Comparison of ENCODE assay signal across 8 mouse cellular contexts in genomic region chr7:109968924-109969450, GRCm38 (mm10). TPM values are rescaled to one million over a fixed set of nuclear protein-coding genes. Genes with fewer than 3 reads are reported as not detected.
DNase-seq lines count a peak whose midpoint lies in the region; ATAC-seq lines count a peak whose summit lies in the region.

No protein-coding gene starts in this region.

- intact Hi-C loops in gastrocnemius, postnatal 14 days (cut with DNase I; ENCODE audit: low total_unique reads) = no loop called here

- peak overlapping the region; percentile 74 for H3K27ac ChIP-seq in heart, embryonic 15.5 days
- peak overlapping the region; percentile 64 for H3K27ac ChIP-seq in neural tube, embryonic 14.5 days (ENCODE audit: low read depth, low read length)

- no peaks in the 10 kb centered on the region for H3K27me3 ChIP-seq in heart, embryonic 15.5 days
- no peaks in the 10 kb centered on the region for H3K27me3 ChIP-seq in neural tube, embryonic 14.5 days (ENCODE audit: control insufficient read depth, insufficient read depth, low read length)

- H3K9me3 ChIP-seq in heart, embryonic 15.5 days (replicated peaks) = no peaks in the 10 kb centered on the region
- H3K9me3 ChIP-seq in neural tube, embryonic 14.5 days (ENCODE audit: control insufficient read depth, low read length) = no peaks in the 10 kb centered on the region

- no peak overlapping the region for H3K9ac ChIP-seq in heart, embryonic 15.5 days
- H3K9ac ChIP-seq in neural tube, embryonic 14.5 days (replicated peaks; ENCODE audit: low read depth, low read length) = no peak overlapping the region

- peak; percentile 54 for DNase-seq in gastrocnemius, postnatal 14 days
- DNase-seq in gastrocnemius, adult 18-20 months (ENCODE audit: low spot score) = no peak
- DNase-seq in 416B (ENCODE audit: low read depth) = peak; percentile 35
- peak; percentile 65 for DNase-seq in cerebellum, adult 8-10 months
- DNase-seq in layer of hippocampus, adult 9-11 months = peak; percentile 80
- no peak for DNase-seq in urinary bladder, adult 18-20 months (ENCODE audit: low spot score in 2 of 2)

- 0% methylated on average over 2 of the region's 2 CpGs for WGBS in heart, embryonic 15.5 days
- WGBS in neural tube, embryonic 14.5 days = 0% methylated on average over 2 of the region's 2 CpGs

- peak; percentile 60; the same call in 1 of the 2 replicates for ATAC-seq in heart, embryonic 15.5 days (replicated peaks; ENCODE audit: insufficient number of reproducible peaks, insufficient read depth, low FRiP score, low read depth)
- peak; percentile 86 for ATAC-seq in neural tube, embryonic 14.5 days (ENCODE audit: low read depth)

- H3K36me3 ChIP-seq in heart, embryonic 15.5 days = peaks cover 7% of the 10 kb centered on the region; the same call in 1 of the 2 replicates
- H3K36me3 ChIP-seq in neural tube, embryonic 14.5 days (ENCODE audit: control insufficient read depth, insufficient read depth, low read length) = peaks cover 7% of the 10 kb centered on the region; the same call in 1 of the 2 replicates

- H3K4me3 ChIP-seq in heart, embryonic 15.5 days = no peak overlapping the region
- H3K4me3 ChIP-seq in neural tube, embryonic 14.5 days (ENCODE audit: low read depth, low read length) = no peak overlapping the region

- peaks cover 18% of the 10 kb centered on the region for H3K4me1 ChIP-seq in heart, embryonic 15.5 days (replicated peaks)
- peaks cover 6% of the 10 kb centered on the region; the same call in 1 of the 2 replicates for H3K4me1 ChIP-seq in neural tube, embryonic 14.5 days (ENCODE audit: control insufficient read depth, insufficient read depth, low read length)

- no peak overlapping the region for H3K4me2 ChIP-seq in heart, embryonic 15.5 days
- no peak overlapping the region for H3K4me2 ChIP-seq in neural tube, embryonic 14.5 days (ENCODE audit: low read depth, low read length)

RNA-seq across cellular contexts. Expression of gene Dennd5a, which starts 8.7 kb away (rescaled TPM):
- total RNA-seq in gastrocnemius, postnatal 14 days (2021) = 10 to 100 TPM; 50.2 to 57.4 TPM
- 10 to 100 TPM; 36.2 to 47.5 TPM for total RNA-seq in gastrocnemius, adult 18-20 months (2021)
- 37.8 and 38.7 TPM in 2 replicates for polyA plus RNA-seq in heart, embryonic 15.5 days (2015; fragmentation: Nextera tagmentation; extraction: Ambion mirVana)
- polyA plus RNA-seq in neural tube, embryonic 14.5 days (2014; fragmentation: Nextera tagmentation; extraction: Ambion mirVana) = 56.9 and 63.5 TPM in 2 replicates

RNA-seq across cellular contexts. Expression of gene Tmem41b, which starts 17.7 kb away (rescaled TPM):
- 10 to 100 TPM; 28.8 to 32.6 TPM for total RNA-seq in gastrocnemius, postnatal 14 days (2021)
- total RNA-seq in gastrocnemius, adult 18-20 months (2021) = 10 to 100 TPM; 23.3 to 26.9 TPM
- polyA plus RNA-seq in heart, embryonic 15.5 days (2015; fragmentation: Nextera tagmentation; extraction: Ambion mirVana) = 44.1 and 44.6 TPM in 2 replicates
- 73.8 TPM in 2 replicates for polyA plus RNA-seq in neural tube, embryonic 14.5 days (2014; fragmentation: Nextera tagmentation; extraction: Ambion mirVana)

RNA-seq across cellular contexts. Expression of gene Ipo7, which starts 49.1 kb away (rescaled TPM):
- total RNA-seq in gastrocnemius, postnatal 14 days (2021) = 10 to 100 TPM; 68.5 to 68.6 TPM
- total RNA-seq in gastrocnemius, adult 18-20 months (2021) = 10 to 100 TPM; 88.3 to 92.0 TPM
- 34.3 and 35.3 TPM in 2 replicates for polyA plus RNA-seq in heart, embryonic 15.5 days (2015; fragmentation: Nextera tagmentation; extraction: Ambion mirVana)
- 19.1 and 25.9 TPM in 2 replicates for polyA plus RNA-seq in neural tube, embryonic 14.5 days (2014; fragmentation: Nextera tagmentation; extraction: Ambion mirVana)

Comparison
In these comparisons a context has a peak if more than half of its experiments do, and no peak if none do; other contexts are left out.
1. DNase-seq: peak in gastrocnemius, postnatal 14 days (single experiment), 416B (single experiment), cerebellum, adult 8-10 months (single experiment) and layer of hippocampus, adult 9-11 months (single experiment); none in gastrocnemius, adult 18-20 months (single experiment) and urinary bladder, adult 18-20 months (0 of 2).